Comparison of ENCODE assay signal across 27 mouse cellular contexts in genomic region chr15:82079883-82080282, GRCm38 (mm10). TPM values are rescaled to one million over a fixed set of nuclear protein-coding genes. Genes with fewer than 3 reads are reported as not detected.
DNase-seq lines count a peak whose midpoint lies in the region; ATAC-seq and TF ChIP-seq lines count a peak whose summit lies in the region.
"Had no signal": no experiment of that assay in that cellular context is flagged by ENCODE, and none has a peak within 500 bp of the region (broad histone marks: within the 10 kb centered on the region; RNA-seq: fewer than 3 reads in every experiment).

No protein-coding gene starts in this region.

- WGBS in kidney, embryonic 14.5 days: 61% methylated on average over 10 of the region's 10 CpGs

- TF ChIP-seq RAD21 in MEL (IDR thresholded peaks at IDR 0.05; ENCODE audit: low read depth, low read length): no peak

- H3K4me3 ChIP-seq in kidney, embryonic 14.5 days (ENCODE audit: low read length): no peak overlapping the region
- H3K4me3 ChIP-seq in MEL (ENCODE audit: control insufficient read depth in 1 of 2, insufficient read depth in 1 of 2, low read depth in 2 of 2, low read length in 2 of 2) (no peak overlapping the region), myocyte (no peak overlapping the region)
- H3K4me3 ChIP-seq: erythroblast, embryonic 14.5 days; forebrain, embryonic 15.5 days; heart, embryonic 12.5 days; hindbrain, embryonic 13.5 days; limb, embryonic 12.5 days; liver, embryonic 12.5 days; midbrain, embryonic 10.5 days; neural tube, embryonic 12.5 days had no signal

- TF ChIP-seq EP300 in MEL (IDR thresholded peaks at IDR 0.05; ENCODE audit: low read depth in 1 of 2, low read length in 2 of 2): no peak

- H3K4me1 ChIP-seq in kidney, embryonic 14.5 days (ENCODE audit: control insufficient read depth, insufficient read depth, low read length): no peaks in the 10 kb centered on the region
- H3K4me1 ChIP-seq in MEL (ENCODE audit: control insufficient read depth in 1 of 2, insufficient read depth in 2 of 2, low read length in 2 of 2): no peaks in the 10 kb centered on the region
- H3K4me1 ChIP-seq: forebrain, embryonic 15.5 days; heart, embryonic 12.5 days; hindbrain, embryonic 13.5 days; limb, embryonic 12.5 days; liver, embryonic 12.5 days; midbrain, embryonic 10.5 days; neural tube, embryonic 12.5 days had no signal

- no peak for ATAC-seq in kidney, embryonic 14.5 days (ENCODE audit: low FRiP score, low TSS enrichment)
- ATAC-seq: forebrain, embryonic 15.5 days; inflammation-experienced regulatory T-cells, adult 6 months; liver, embryonic 12.5 days had no signal

- TF ChIP-seq CTCF in MEL (IDR thresholded peaks at IDR 0.05 in 2 of 3, conservative IDR thresholded peaks at IDR 0.05 in 1 of 3; ENCODE audit: control insufficient read depth in 1 of 3, insufficient read depth in 1 of 3, low read depth in 2 of 3, low read length in 3 of 3, poor library complexity in 1 of 3, severe bottlenecking in 1 of 3): no peak

- no peak overlapping the region for H3K9ac ChIP-seq in kidney, embryonic 14.5 days (ENCODE audit: low read depth, low read length)
- H3K9ac ChIP-seq in MEL (ENCODE audit: control insufficient read depth, low read depth, low read length, poor library complexity, severe bottlenecking): no peak overlapping the region
- H3K9ac ChIP-seq: forebrain, embryonic 15.5 days; heart, embryonic 12.5 days; hindbrain, embryonic 13.5 days; limb, embryonic 12.5 days; liver, embryonic 12.5 days; neural tube, embryonic 12.5 days had no signal

- TF ChIP-seq POLR2A in MEL (IDR thresholded peaks at IDR 0.05; ENCODE audit: control insufficient read depth in 1 of 2, insufficient read depth in 1 of 2, low read depth in 1 of 2, low read length in 2 of 2, poor library complexity in 1 of 2): no peak
- no peak for TF ChIP-seq POLR2A in myocyte (IDR thresholded peaks at IDR 0.05; ENCODE audit: insufficient read length, low read depth)

- peak; percentile 47 to 55 for DNase-seq in kidney, postnatal 4 days
- DNase-seq in MEL (ENCODE audit: low read depth, low spot score): peak; percentile 27
- peak; percentile 47 for DNase-seq in embryo, embryonic 11 days
- no peak for DNase-seq in adrenal gland, postnatal 4 days (ENCODE audit: low spot score in 2 of 2)
- no peak for DNase-seq in layer of hippocampus, adult 8-10 months (ENCODE audit: low spot score in 2 of 2)
- no peak for DNase-seq in frontal cortex, postnatal 14 days (ENCODE audit: low spot score in 2 of 2)
- DNase-seq: adrenal gland, postnatal 10 days; cerebellum, adult 11 months; heart, postnatal 14 days; kidney, adult 9 months; lung, adult 2 months; lung, postnatal 4 days; right cerebral cortex, adult 18-20 months had no signal

- H3K27ac ChIP-seq in kidney, embryonic 14.5 days (ENCODE audit: low read depth, low read length): no peak overlapping the region
- no peak overlapping the region for H3K27ac ChIP-seq in MEL (ENCODE audit: control insufficient read depth, low read depth, low read length)
- H3K27ac ChIP-seq: forebrain, embryonic 15.5 days; hindbrain, embryonic 13.5 days; limb, embryonic 12.5 days; liver, embryonic 12.5 days; midbrain, embryonic 10.5 days; neural tube, embryonic 12.5 days had no signal

- H3K4me2 ChIP-seq in kidney, embryonic 14.5 days (replicated peaks; ENCODE audit: low read depth, low read length): no peak overlapping the region
- H3K4me2 ChIP-seq in myocyte (ENCODE audit: low read depth): no peak overlapping the region
- H3K4me2 ChIP-seq: forebrain, embryonic 15.5 days; heart, embryonic 12.5 days; hindbrain, embryonic 13.5 days; limb, embryonic 12.5 days; liver, embryonic 12.5 days; neural tube, embryonic 12.5 days had no signal

- no peaks in the 10 kb centered on the region for H3K36me3 ChIP-seq in kidney, embryonic 14.5 days (ENCODE audit: control insufficient read depth, insufficient read depth, low read length)
- H3K36me3 ChIP-seq in MEL (ENCODE audit: control insufficient read depth in 1 of 2, insufficient read depth in 2 of 2, low read length in 2 of 2) (no peaks in the 10 kb centered on the region), myocyte (ENCODE audit: control insufficient read depth, insufficient read depth) (no peaks in the 10 kb centered on the region)
- H3K36me3 ChIP-seq: forebrain, embryonic 15.5 days; heart, embryonic 12.5 days; hindbrain, embryonic 13.5 days; limb, embryonic 12.5 days; liver, embryonic 12.5 days; midbrain, embryonic 10.5 days; neural tube, embryonic 12.5 days had no signal

- no peaks in the 10 kb centered on the region for H3K27me3 ChIP-seq in kidney, embryonic 14.5 days (ENCODE audit: control insufficient read depth, insufficient read depth, low read length)
- H3K27me3 ChIP-seq in MEL (ENCODE audit: control insufficient read depth in 1 of 2, insufficient read depth in 2 of 2, low read length in 2 of 2) (peaks cover 14 to 16% of the 10 kb centered on the region in 2 experiments; a peak in 3 of 4 replicates), myocyte (ENCODE audit: control insufficient read depth, insufficient read depth, insufficient read length) (peaks cover 64% of the 10 kb centered on the region)
- H3K27me3 ChIP-seq: forebrain, embryonic 15.5 days; hindbrain, embryonic 13.5 days; limb, embryonic 12.5 days; neural tube, embryonic 12.5 days had no signal

- H3ac ChIP-seq in myocyte (ENCODE audit: control insufficient read depth, insufficient read length): no peak overlapping the region

- no peaks in the 10 kb centered on the region for H3K9me3 ChIP-seq in kidney, embryonic 14.5 days (ENCODE audit: control insufficient read depth, low read length)
- no peaks in the 10 kb centered on the region for H3K9me3 ChIP-seq in MEL (replicated peaks; ENCODE audit: insufficient read depth, low read length)
- H3K9me3 ChIP-seq: forebrain, embryonic 15.5 days; heart, embryonic 12.5 days; hindbrain, embryonic 13.5 days; limb, embryonic 12.5 days; liver, embryonic 12.5 days; midbrain, embryonic 10.5 days; neural tube, embryonic 12.5 days had no signal

- H3K79me2 ChIP-seq in MEL (ENCODE audit: control insufficient read depth, insufficient read depth, low read length, poor library complexity) (no peaks in the 10 kb centered on the region), myocyte (ENCODE audit: control insufficient read depth, insufficient read depth) (no peaks in the 10 kb centered on the region)

TF ChIP-seq in MEL, 35 proteins besides CTCF, POLR2A, EP300 and RAD21 (continues in another document):
- no peak for TF ChIP-seq ZNF384 (IDR thresholded peaks at IDR 0.05; ENCODE audit: low read depth, low read length)
- TF ChIP-seq KAT2A (conservative IDR thresholded peaks at IDR 0.05; ENCODE audit: low read depth, low read length): no peak
- TF ChIP-seq TAL1 (IDR thresholded peaks at IDR 0.05; ENCODE audit: low read length): no peak
- TF ChIP-seq ZC3H11A (IDR thresholded peaks at IDR 0.05; ENCODE audit: low read depth, low read length): no peak

TF ChIP-seq in myocyte, 11 proteins besides CTCF, POLR2A, EP300 and RAD21:
- TF ChIP-seq REST (IDR thresholded peaks at IDR 0.05; ENCODE audit: insufficient read depth, insufficient read length) (peak; percentile 75), CEBPB (IDR thresholded peaks at IDR 0.05; ENCODE audit: insufficient read depth, poor library complexity, severe bottlenecking) (no peak)

RNA-seq across cellular contexts. Expression of gene Mei1, which starts 10.1 kb away (rescaled TPM):
- 0.07 TPM in 1 of 2 replicates, not detected in the other for polyA plus RNA-seq in kidney, embryonic 14.5 days (2014; fragmentation: Nextera tagmentation; extraction: Ambion mirVana)
- total RNA-seq in MEL (2012; rRNA removed): not detected in 2 replicates
- polyA plus RNA-seq in MEL (2012; ENCODE audit: insufficient read depth in 1 of 2, insufficient read length in 2 of 2, low read depth in 1 of 2, low replicate concordance in 2 of 2, missing spikeins in 1 of 2) (not detected), myocyte (2012; fragmentation: generic; extraction: Trizol) (0.01 TPM)
- total RNA-seq in adrenal gland, postnatal 4 days (2021): 1 to 10 TPM; 3.5 to 3.8 TPM
- total RNA-seq in layer of hippocampus, adult 8-10 months (2022): under 1 TPM; 0.35 to 0.87 (median 0.66) TPM
- total RNA-seq: heart, postnatal 14 days; monocyte, adult 5-6 weeks had no signal
- polyA plus RNA-seq: erythroblast, embryonic 14.5 days; forebrain, embryonic 15.5 days; heart, embryonic 12.5 days; limb, embryonic 12.5 days; liver, embryonic 12.5 days; lung, adult 2 months had no signal

RNA-seq across cellular contexts. Expression of gene 4930407I10Rik, which starts 20.9 kb away (rescaled TPM):
- not detected in 2 replicates for polyA plus RNA-seq in kidney, embryonic 14.5 days (2014; fragmentation: Nextera tagmentation; extraction: Ambion mirVana)
- total RNA-seq in MEL (2012; rRNA removed): not detected in 2 replicates
- polyA plus RNA-seq in MEL (2012; ENCODE audit: insufficient read depth in 1 of 2, insufficient read length in 2 of 2, low read depth in 1 of 2, low replicate concordance in 2 of 2, missing spikeins in 1 of 2): not detected
- polyA plus RNA-seq in myocyte (2012; fragmentation: generic; extraction: Trizol): not detected
- total RNA-seq in adrenal gland, postnatal 4 days (2021): not detected
- not detected for total RNA-seq in layer of hippocampus, adult 8-10 months (2022)
- total RNA-seq: adrenal gland, postnatal 10 days; gastrocnemius, adult 18-20 months; heart, postnatal 14 days; left cerebral cortex, adult 18-20 months; monocyte, adult 5-6 weeks had no signal
- polyA plus RNA-seq: erythroblast, embryonic 14.5 days; forebrain, embryonic 15.5 days; heart, embryonic 12.5 days; hindbrain, embryonic 13.5 days; inflammation-experienced regulatory T-cells, adult 6 months; limb, embryonic 12.5 days; liver, embryonic 12.5 days; lung, adult 2 months; midbrain, embryonic 10.5 days had no signal

RNA-seq across cellular contexts. Expression of gene Snu13, which starts 32.5 kb away (rescaled TPM):
- 342 and 399 TPM in 2 replicates for polyA plus RNA-seq in kidney, embryonic 14.5 days (2014; fragmentation: Nextera tagmentation; extraction: Ambion mirVana)
- total RNA-seq in MEL (2012; rRNA removed): 262 and 297 TPM in 2 replicates
- polyA plus RNA-seq in MEL (2012; ENCODE audit: insufficient read depth in 1 of 2, insufficient read length in 2 of 2, low read depth in 1 of 2, low replicate concordance in 2 of 2, missing spikeins in 1 of 2) (100 to 1,000 TPM; 196 to 375 TPM), myocyte (2012; fragmentation: generic; extraction: Trizol) (129 TPM)
- 100 to 1,000 TPM in 1 of 2 experiments, 10 to 100 TPM in 1; 92.5 to 102 TPM for total RNA-seq in adrenal gland, postnatal 4 days (2021)
- 100 to 1,000 TPM in 3 of 4 experiments, 10 to 100 TPM in 1; 98.4 to 120 (median 115) TPM for total RNA-seq in layer of hippocampus, adult 8-10 months (2022)

RNA-seq across cellular contexts. Expression of gene Desi1, which starts 46.2 kb away (rescaled TPM):
- polyA plus RNA-seq in kidney, embryonic 14.5 days (2014; fragmentation: Nextera tagmentation; extraction: Ambion mirVana): 18.9 and 33.0 TPM in 2 replicates
- 22.6 and 26.3 TPM in 2 replicates for total RNA-seq in MEL (2012; rRNA removed)
- polyA plus RNA-seq in MEL (2012; ENCODE audit: insufficient read depth in 1 of 2, insufficient read length in 2 of 2, low read depth in 1 of 2, low replicate concordance in 2 of 2, missing spikeins in 1 of 2): 100 to 1,000 TPM in 1 of 2 experiments, not detected in 1; 116 TPM
- polyA plus RNA-seq in myocyte (2012; fragmentation: generic; extraction: Trizol): 47.6 TPM
- total RNA-seq in adrenal gland, postnatal 4 days (2021): 10 to 100 TPM; 83.6 to 95.1 TPM
- 100 to 1,000 TPM in 2 of 4 experiments, 10 to 100 TPM in 2; 90.4 to 112 (median 101) TPM for total RNA-seq in layer of hippocampus, adult 8-10 months (2022)

RNA-seq across cellular contexts. Expression of gene Ccdc134, which starts 47.8 kb away (rescaled TPM):
- 12.8 and 19.6 TPM in 2 replicates for polyA plus RNA-seq in kidney, embryonic 14.5 days (2014; fragmentation: Nextera tagmentation; extraction: Ambion mirVana)
- total RNA-seq in MEL (2012; rRNA removed): 11.8 and 19.7 TPM in 2 replicates
- 10 to 100 TPM in 1 of 2 experiments, not detected in 1; 17.5 TPM for polyA plus RNA-seq in MEL (2012; ENCODE audit: insufficient read depth in 1 of 2, insufficient read length in 2 of 2, low read depth in 1 of 2, low replicate concordance in 2 of 2, missing spikeins in 1 of 2)
- polyA plus RNA-seq in myocyte (2012; fragmentation: generic; extraction: Trizol): 82.1 TPM
- 10 to 100 TPM; 11.1 to 11.3 TPM for total RNA-seq in adrenal gland, postnatal 4 days (2021)
- 10 to 100 TPM; 10.4 to 14.3 (median 13.0) TPM for total RNA-seq in layer of hippocampus, adult 8-10 months (2022)

Comparison
In these comparisons a context has a peak if more than half of its experiments do, and no peak if none do; other contexts are left out.
1. DNase-seq: peak in kidney, postnatal 4 days (2 of 2), MEL (single experiment) and embryo, embryonic 11 days (single experiment); none in adrenal gland, postnatal 4 days (0 of 2), layer of hippocampus, adult 8-10 months (0 of 2) and frontal cortex, postnatal 14 days (0 of 2).